Mouse (Mus musculus): ENCODE measurements around the gene Hook2. TPM values are rescaled to one million over a fixed set of nuclear protein-coding genes. Genes with fewer than 3 reads are reported as not detected.

Gene Hook2
- polyA plus RNA-seq, 2 experiments: 3.2 to 4.3 TPM

DNA sequence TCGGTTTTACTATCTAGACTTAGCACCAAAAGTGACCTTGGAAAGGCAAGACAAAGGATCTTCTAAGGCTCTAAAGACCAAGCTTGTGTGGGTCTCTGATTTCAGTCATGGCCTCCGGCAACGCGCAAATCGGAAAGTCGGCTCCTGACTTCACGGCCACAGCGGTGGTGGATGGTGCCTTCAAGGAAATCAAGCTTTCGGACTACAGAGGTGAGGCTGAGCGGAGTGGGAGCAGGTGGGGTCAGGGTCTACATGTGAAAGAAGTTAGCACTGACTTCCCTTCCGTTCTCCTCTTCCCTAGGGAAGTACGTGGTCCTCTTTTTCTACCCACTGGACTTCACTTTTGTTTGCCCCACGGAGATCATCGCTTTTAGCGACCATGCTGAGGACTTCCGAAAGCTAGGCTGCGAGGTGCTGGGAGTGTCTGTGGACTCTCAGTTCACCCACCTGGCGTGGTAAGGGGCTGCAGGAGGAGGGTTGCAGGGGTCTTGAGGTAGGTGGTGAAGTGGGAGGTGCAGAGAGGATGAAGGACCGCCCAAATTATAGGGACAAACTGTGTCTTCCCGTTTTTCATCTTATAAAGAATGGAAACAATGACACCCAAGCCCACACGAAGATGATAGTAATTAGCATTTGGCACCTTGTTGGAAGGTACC, 20.1 kb upstream of the Hook2 start:
- Histone ChIP-seq H3K27ac (peak overlapping the region; percentile 97), H3K9ac (replicated peaks) (peak overlapping the region; percentile 92), H3K4me1 (replicated peaks; ENCODE audit: control insufficient read depth in 2 of 2, insufficient read depth in 2 of 2, low read length in 1 of 2) (peaks cover 54 to 61% of the 10 kb centered on the region in 2 experiments), H3K36me3 (replicated peaks; ENCODE audit: control insufficient read depth, insufficient read depth, low read depth) (peaks cover 48% of the 10 kb centered on the region), H3K4me2 (ENCODE audit: low read depth) (peak overlapping the region; percentile 95), H3K9me3 (ENCODE audit: control insufficient read depth, low read length) (no peaks in the 10 kb centered on the region), H3K4me3 (ENCODE audit: insufficient read depth in 1 of 2, low read depth in 2 of 2, low read length in 2 of 2) (peak overlapping the region; percentile 89 to 94), H3K27me3 (ENCODE audit: control insufficient read depth, insufficient read depth, low read length) (no peaks in the 10 kb centered on the region)
- TF ChIP-seq EP300 (IDR thresholded peaks at IDR 0.05; ENCODE audit: low read depth): no peak
- no peak for TF ChIP-seq CTCF (IDR thresholded peaks at IDR 0.05; ENCODE audit: low read depth)
- DNase-seq (ENCODE audit: low read depth in 3 of 3, low spot score in 3 of 3): no peak
- 5% methylated on average over 21 of the region's 21 CpGs for WGBS (ENCODE audit: insufficient replicate concordance)
- no peak for ATAC-seq (ENCODE audit: insufficient read depth)

DNA sequence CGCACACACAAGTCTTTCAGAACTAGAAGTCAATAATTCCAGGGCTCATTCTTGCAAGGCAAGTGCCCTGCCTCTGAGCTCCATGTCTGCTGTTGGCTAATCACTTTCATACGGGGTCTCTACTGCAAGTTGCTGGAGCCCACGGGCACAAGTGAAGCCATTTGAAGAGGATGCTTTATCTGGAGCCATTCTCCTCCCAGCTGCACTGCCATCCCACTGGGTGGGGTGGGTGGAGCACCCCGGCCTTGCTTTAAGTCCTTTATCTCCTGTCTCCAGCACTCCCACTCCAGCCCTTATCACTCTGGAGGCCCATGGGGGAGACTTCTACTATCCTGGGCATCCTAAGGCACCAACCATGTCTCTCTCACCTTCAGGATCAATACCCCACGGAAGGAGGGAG, 19.5 kb upstream of the Hook2 start:
- WGBS (ENCODE audit: insufficient replicate concordance): 16% methylated on average over 5 of the region's 5 CpGs
- Histone ChIP-seq H3K27me3 (ENCODE audit: control insufficient read depth, insufficient read depth, low read length) (no peaks in the 10 kb centered on the region), H3K9ac (replicated peaks) (peak overlapping the region; percentile 92), H3K27ac (peak overlapping the region; percentile 97), H3K36me3 (replicated peaks; ENCODE audit: control insufficient read depth, insufficient read depth, low read depth) (peaks cover 48% of the 10 kb centered on the region), H3K9me3 (ENCODE audit: control insufficient read depth, low read length) (no peaks in the 10 kb centered on the region), H3K4me1 (replicated peaks; ENCODE audit: control insufficient read depth in 2 of 2, insufficient read depth in 2 of 2, low read length in 1 of 2) (peaks cover 54 to 67% of the 10 kb centered on the region in 2 experiments), H3K4me3 (ENCODE audit: insufficient read depth in 1 of 2, low read depth in 2 of 2, low read length in 2 of 2) (peak overlapping the region; percentile 89 to 94), H3K4me2 (ENCODE audit: low read depth) (peak overlapping the region; percentile 95)
- DNase-seq (ENCODE audit: low read depth in 3 of 3, low spot score in 3 of 3): peak; percentile 95 to 97 (median 96)
- peak; percentile 80 for ATAC-seq (ENCODE audit: insufficient read depth)
- no peak for TF ChIP-seq CTCF (IDR thresholded peaks at IDR 0.05; ENCODE audit: low read depth)
- TF ChIP-seq EP300 (IDR thresholded peaks at IDR 0.05; ENCODE audit: low read depth): peak; percentile 94

DNA sequence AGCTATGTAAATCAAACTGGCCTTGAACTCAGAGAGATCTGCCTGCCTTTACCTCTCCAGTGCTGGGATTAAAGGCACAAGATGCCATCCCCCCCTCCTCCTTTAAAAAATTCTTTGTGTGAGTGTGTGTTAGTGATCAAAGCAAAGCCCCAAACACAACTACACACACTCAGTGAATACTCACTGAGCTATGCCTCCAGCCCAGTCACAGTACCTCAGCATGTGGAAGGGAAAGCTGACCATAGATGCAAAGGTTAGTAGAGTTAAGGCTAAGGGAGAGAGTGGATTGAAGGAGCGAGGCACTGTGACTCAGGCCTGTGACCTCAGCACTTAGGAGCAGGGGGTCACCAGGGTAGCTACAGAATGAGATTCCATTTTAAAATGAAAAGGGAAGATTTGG, 17.3 kb upstream of the Hook2 start:
- Histone ChIP-seq H3K27ac (peak overlapping the region; percentile 97), H3K4me2 (ENCODE audit: low read depth) (peak overlapping the region; percentile 95), H3K9me3 (ENCODE audit: control insufficient read depth, low read length) (no peaks in the 10 kb centered on the region), H3K4me3 (ENCODE audit: insufficient read depth in 1 of 2, low read depth in 2 of 2, low read length in 2 of 2) (peak overlapping the region; percentile 13 to 89; a peak in 3 of 4 replicates), H3K27me3 (ENCODE audit: control insufficient read depth, insufficient read depth, low read length) (no peaks in the 10 kb centered on the region), H3K9ac (replicated peaks) (peak overlapping the region; percentile 92), H3K36me3 (replicated peaks; ENCODE audit: control insufficient read depth, insufficient read depth, low read depth) (peaks cover 48% of the 10 kb centered on the region), H3K4me1 (replicated peaks; ENCODE audit: control insufficient read depth in 2 of 2, insufficient read depth in 2 of 2, low read length in 1 of 2) (peaks cover 42 to 48% of the 10 kb centered on the region in 2 experiments)
- DNase-seq (ENCODE audit: low read depth in 3 of 3, low spot score in 3 of 3): no peak
- TF ChIP-seq EP300 (IDR thresholded peaks at IDR 0.05; ENCODE audit: low read depth) (no peak), CTCF (IDR thresholded peaks at IDR 0.05; ENCODE audit: low read depth) (no peak)
- WGBS (ENCODE audit: insufficient replicate concordance): 88% methylated on average over 1 of the region's 1 CpGs
- ATAC-seq (ENCODE audit: insufficient read depth): no peak

DNA sequence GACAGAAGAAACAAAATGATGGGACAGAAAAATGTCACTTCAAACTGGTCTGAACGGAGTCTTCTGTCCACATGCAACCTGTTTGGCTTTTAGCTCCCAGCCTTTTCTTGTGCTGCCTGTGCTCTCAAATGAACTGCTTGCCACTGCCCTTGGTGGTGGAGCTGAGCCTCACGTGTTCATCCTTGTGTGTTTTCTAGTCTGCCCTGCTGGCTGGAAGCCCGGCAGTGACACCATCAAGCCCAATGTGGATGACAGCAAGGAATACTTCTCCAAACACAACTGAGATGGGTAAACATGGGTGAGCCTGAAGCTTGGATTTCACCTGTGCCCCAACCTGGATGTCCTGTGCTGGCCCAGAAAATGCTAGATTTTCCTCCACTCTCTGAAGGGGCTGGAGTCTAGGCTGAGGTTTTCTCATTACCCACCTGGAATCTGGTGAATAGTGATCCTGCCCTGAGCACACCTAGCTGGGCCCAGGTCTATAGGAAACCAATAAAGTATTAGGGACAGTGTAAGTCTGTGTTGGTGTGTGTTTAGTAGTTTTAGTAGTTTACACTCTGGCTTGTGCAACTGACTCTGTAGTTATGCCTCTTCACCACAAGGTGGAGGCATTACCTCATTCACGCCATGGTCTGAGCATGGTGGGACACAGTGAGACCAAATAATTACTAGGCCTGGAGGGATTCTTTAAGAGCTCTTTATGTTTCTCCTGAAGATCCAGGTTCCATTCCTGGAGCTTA, 16.4 kb upstream of the Hook2 start:
- H3K9ac ChIP-seq (replicated peaks): peak overlapping the region; percentile 92; the same call in 1 of the 2 replicates
- peaks cover 48% of the 10 kb centered on the region for H3K36me3 ChIP-seq (replicated peaks; ENCODE audit: control insufficient read depth, insufficient read depth, low read depth)
- H3K4me3 ChIP-seq (ENCODE audit: insufficient read depth in 1 of 2, low read depth in 2 of 2, low read length in 2 of 2): peak overlapping the region; percentile 13 to 89; a peak in 3 of 4 replicates
- peak; percentile 91 for TF ChIP-seq CTCF (IDR thresholded peaks at IDR 0.05; ENCODE audit: low read depth)
- 0 out of 2 replicates have a peak, but pooled peaks have one; percentile 17 for TF ChIP-seq EP300 (IDR thresholded peaks at IDR 0.05; ENCODE audit: low read depth)
- H3K27ac ChIP-seq: peak overlapping the region; percentile 97
- peak overlapping the region; percentile 95 for H3K4me2 ChIP-seq (ENCODE audit: low read depth)
- DNase-seq (ENCODE audit: low read depth in 3 of 3, low spot score in 3 of 3) (no peak), ATAC-seq (ENCODE audit: insufficient read depth) (no peak)
- 65% methylated on average over 4 of the region's 4 CpGs for WGBS (ENCODE audit: insufficient replicate concordance)
- peaks cover 39 to 44% of the 10 kb centered on the region in 2 experiments for H3K4me1 ChIP-seq (replicated peaks; ENCODE audit: control insufficient read depth in 2 of 2, insufficient read depth in 2 of 2, low read length in 1 of 2)
- no peaks in the 10 kb centered on the region for H3K27me3 ChIP-seq (ENCODE audit: control insufficient read depth, insufficient read depth, low read length)
- no peaks in the 10 kb centered on the region for H3K9me3 ChIP-seq (ENCODE audit: control insufficient read depth, low read length)
